8 mouse cellular contexts compared by ENCODE assay signal in genomic region chr2:60037011-60037551, GRCm38 (mm10).
DNase-seq lines count a peak whose midpoint lies in the region; ATAC-seq lines count a peak whose summit lies in the region.

No protein-coding gene starts in this region.

- H3K27me3 ChIP-seq in embryonic facial prominence, embryonic 11.5 days (ENCODE audit: control insufficient read depth, insufficient read depth, low read length), result no peaks in the 10 kb centered on the region
- no peaks in the 10 kb centered on the region for H3K27me3 ChIP-seq in heart, embryonic 16.5 days (ENCODE audit: control insufficient read depth, insufficient read depth, low read length)
- H3K27me3 ChIP-seq in liver, embryonic 15.5 days, result no peaks in the 10 kb centered on the region

- WGBS in embryonic facial prominence, embryonic 11.5 days, result 5% methylated on average over 19 of the region's 19 CpGs
- 16% methylated on average over 19 of the region's 19 CpGs for whole genome bisulfite sequencing in heart, embryonic 16.5 days
- 4% methylated on average over 19 of the region's 19 CpGs for whole genome bisulfite sequencing in liver, embryonic 15.5 days (ENCODE audit: insufficient replicate concordance)

- peak overlapping the region; percentile 22 for H3K4me3 ChIP-seq in embryonic facial prominence, embryonic 11.5 days (ENCODE audit: low read depth, low read length)
- peak overlapping the region; percentile 63 for H3K4me3 ChIP-seq in heart, embryonic 16.5 days (ENCODE audit: low read length)
- peak overlapping the region; percentile 60 for H3K4me3 ChIP-seq in liver, embryonic 15.5 days (replicated peaks)

- H3K9ac ChIP-seq in embryonic facial prominence, embryonic 11.5 days (replicated peaks; ENCODE audit: low read length), result 0 out of 2 replicates have a peak overlapping the region, but pooled peaks have one; percentile 30
- H3K9ac ChIP-seq in heart, embryonic 16.5 days (ENCODE audit: low read length), result peak overlapping the region; percentile 67
- peak overlapping the region; percentile 33 for H3K9ac ChIP-seq in liver, embryonic 15.5 days

- peak overlapping the region; percentile 54 for H3K4me2 ChIP-seq in embryonic facial prominence, embryonic 11.5 days (ENCODE audit: low read depth, low read length)
- peak overlapping the region; percentile 64 for H3K4me2 ChIP-seq in heart, embryonic 16.5 days (ENCODE audit: low read depth, low read length)
- peak overlapping the region; percentile 74 for H3K4me2 ChIP-seq in liver, embryonic 15.5 days

- no peaks in the 10 kb centered on the region for H3K9me3 ChIP-seq in embryonic facial prominence, embryonic 11.5 days (replicated peaks; ENCODE audit: control insufficient read depth, low read length)
- no peaks in the 10 kb centered on the region for H3K9me3 ChIP-seq in heart, embryonic 16.5 days (replicated peaks; ENCODE audit: control insufficient read depth, low read length)
- no peaks in the 10 kb centered on the region for H3K9me3 ChIP-seq in liver, embryonic 15.5 days (replicated peaks)

- H3K27ac ChIP-seq in embryonic facial prominence, embryonic 11.5 days (replicated peaks; ENCODE audit: low read depth, low read length), result 0 out of 2 replicates have a peak overlapping the region, but pooled peaks have one; percentile 14
- peak overlapping the region; percentile 66 for H3K27ac ChIP-seq in heart, embryonic 16.5 days (ENCODE audit: low read length)
- 0 out of 2 replicates have a peak overlapping the region, but pooled peaks have one; percentile 45 for H3K27ac ChIP-seq in liver, embryonic 15.5 days (replicated peaks)

- ATAC-seq in embryonic facial prominence, embryonic 11.5 days (replicated peaks; ENCODE audit: insufficient number of reproducible peaks, low FRiP score, low TSS enrichment, low read depth), result no peak
- ATAC-seq in heart, embryonic 16.5 days (replicated peaks; ENCODE audit: extremely low read depth, insufficient read depth, low FRiP score), result no peak
- ATAC-seq in liver, embryonic 15.5 days (ENCODE audit: insufficient read depth), result peak; percentile 31; the same call in 1 of the 2 replicates

- peak; percentile 16 to 37 for DNase-seq in CD8-positive naive resting alpha-beta T cell, adult 2 months (ENCODE audit: low read depth in 2 of 2, low spot score in 2 of 2)
- DNase-seq in adrenal gland, postnatal 14 days, result peak; percentile 53
- peak; percentile 75 for DNase-seq in embryonic facial prominence, embryonic 11.5 days (ENCODE audit: low spot score)
- peak; percentile 55 for DNase-seq in kidney, postnatal 10 days
- DNase-seq in neural tube, embryonic 10.5 days (ENCODE audit: extremely low spot score, low spot score), result peak; percentile 41
- DNase-seq in gastrocnemius, postnatal 25 days, result no peak

- H3K36me3 ChIP-seq in embryonic facial prominence, embryonic 11.5 days (replicated peaks; ENCODE audit: control insufficient read depth, insufficient read depth, low read depth, low read length), result no peaks in the 10 kb centered on the region
- no peaks in the 10 kb centered on the region for H3K36me3 ChIP-seq in heart, embryonic 16.5 days (ENCODE audit: control insufficient read depth, insufficient read depth)
- no peaks in the 10 kb centered on the region for H3K36me3 ChIP-seq in liver, embryonic 15.5 days (replicated peaks)

- H3K4me1 ChIP-seq in embryonic facial prominence, embryonic 11.5 days (ENCODE audit: control insufficient read depth, insufficient read depth, low read length), result 0 out of 2 replicates have a peak, but pooled peaks cover 2% of the 10 kb centered on the region
- H3K4me1 ChIP-seq in heart, embryonic 16.5 days (ENCODE audit: control insufficient read depth, insufficient read depth, low read length), result 0 out of 2 replicates have a peak, but pooled peaks cover 4% of the 10 kb centered on the region
- peaks cover 7% of the 10 kb centered on the region for H3K4me1 ChIP-seq in liver, embryonic 15.5 days (replicated peaks)

Comparison
In these comparisons a context has a peak if more than half of its experiments do, and no peak if none do; other contexts are left out.
1. H3K27ac ChIP-seq: peak in every context shown above with its lines; median percentile 66 in heart, embryonic 16.5 days; 45 in liver, embryonic 15.5 days; 14 in embryonic facial prominence, embryonic 11.5 days.